Mouse (Mus musculus) spleen, adult 2 months (tissue): ENCODE data around the gene Olfml3. TPM values are rescaled to one million over a fixed set of nuclear protein-coding genes. Genes with fewer than 3 reads are reported as not detected.

Source experiments
- DNase-seq, 2 experiments: peaks; one replicate each; pipeline versions ENCODE4 v3.0.0 to v3.0.0-alpha.2; 2012 to 2021; ENCODE audit warnings: low spot score in 2 of 2, low read depth in 1 of 2
- H3K27ac ChIP-seq: fragments of 200-500 bp; 2 replicates; pipeline ENCODE4 v1.5.1; 2012; ENCODE audit warnings: low read length, inconsistent platforms; ENCODE audit not compliant: insufficient read depth
- H3K27me3 ChIP-seq: fragments of 200-500 bp; 2 replicates; pipeline ENCODE4 v1.6.1; 2012; ENCODE audit warnings: mild to moderate bottlenecking, moderate library complexity, low read length, inconsistent platforms; ENCODE audit not compliant: control insufficient read depth, insufficient read depth
- H3K36me3 ChIP-seq: fragments of 200-500 bp; 2 replicates; pipeline ENCODE4 v1.6.1; 2012; ENCODE audit warnings: mild to moderate bottlenecking, low read length, inconsistent platforms; ENCODE audit not compliant: control insufficient read depth, insufficient read depth
- H3K4me1 ChIP-seq: fragments of 200-500 bp; 2 replicates; pipeline ENCODE4 v1.6.1; 2011; ENCODE audit warnings: inconsistent platforms; ENCODE audit not compliant: control insufficient read depth, insufficient read depth, insufficient read length
- H3K4me3 ChIP-seq: fragments of 200-500 bp; 2 replicates; pipeline ENCODE4 v1.5.1; 2011; ENCODE audit warnings: mild to moderate bottlenecking, inconsistent platforms; ENCODE audit not compliant: insufficient read depth, insufficient read length; ENCODE audit errors: extremely low read depth
- CTCF ChIP-seq: fragments of 200-500 bp; IDR thresholded peaks from 2 replicates; pipeline ENCODE4 v1.5.1; 2011; ENCODE audit warnings: mild to moderate bottlenecking, inconsistent platforms; ENCODE audit not compliant: insufficient read depth, insufficient read length, insufficient replicate concordance; ENCODE audit errors: extremely low read depth
- POLR2A ChIP-seq: fragments of 200-500 bp; IDR thresholded peaks from 2 replicates; pipeline ENCODE4 v1.6.1; 2011; ENCODE audit warnings: low read depth, low read length, inconsistent platforms
- WGBS: fragments of 180-500 bp; shearing (Covaris S2); methylation state at CpG from one replicate; pipeline ENCODE4 v1.1.7; 2018; 5-methylcytosine and 5-hydroxymethylcytosine counted together
- polyA plus RNA-seq: library from polyadenylated mRNA; depleted of rRNA; stranded (reverse); fragments of >200 nt; gene quantifications from 2 replicates; pipeline ENCODE4 v1.2.3, GENCODE M21; 2012; rRNA removed

Gene Olfml3
- polyA plus RNA-seq, 1 experiment: 18.2 TPM

DNA sequence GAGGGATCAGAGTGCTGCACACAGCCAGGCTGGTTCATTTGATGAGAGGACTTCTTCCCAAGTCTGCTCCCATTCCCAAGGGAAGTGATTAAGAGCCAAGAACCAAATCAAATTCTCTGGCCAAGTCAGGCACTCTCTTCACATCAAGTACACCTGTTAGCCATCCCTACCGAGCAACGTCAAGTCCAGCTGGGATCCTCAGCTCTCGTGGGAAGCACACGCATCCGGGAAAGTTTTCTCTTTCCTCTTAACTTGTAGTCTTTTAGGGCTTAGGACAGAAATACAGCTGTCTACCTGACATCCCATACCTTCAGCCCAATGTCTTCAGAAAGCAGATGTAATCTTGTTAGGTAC is 53.9 kb downstream of the Olfml3 start:
- no peaks in the 10 kb centered on the region for H3K4me1 ChIP-seq
- no peak overlapping the region for H3K27ac ChIP-seq
- no peak for DNase-seq
- WGBS: 70% methylated on average over 5 of the region's 5 CpGs
- H3K36me3 ChIP-seq: no peaks in the 10 kb centered on the region
- no peak overlapping the region for H3K4me3 ChIP-seq
- H3K27me3 ChIP-seq: no peaks in the 10 kb centered on the region
- TF ChIP-seq CTCF: no peak
- no peak for TF ChIP-seq POLR2A

DNA sequence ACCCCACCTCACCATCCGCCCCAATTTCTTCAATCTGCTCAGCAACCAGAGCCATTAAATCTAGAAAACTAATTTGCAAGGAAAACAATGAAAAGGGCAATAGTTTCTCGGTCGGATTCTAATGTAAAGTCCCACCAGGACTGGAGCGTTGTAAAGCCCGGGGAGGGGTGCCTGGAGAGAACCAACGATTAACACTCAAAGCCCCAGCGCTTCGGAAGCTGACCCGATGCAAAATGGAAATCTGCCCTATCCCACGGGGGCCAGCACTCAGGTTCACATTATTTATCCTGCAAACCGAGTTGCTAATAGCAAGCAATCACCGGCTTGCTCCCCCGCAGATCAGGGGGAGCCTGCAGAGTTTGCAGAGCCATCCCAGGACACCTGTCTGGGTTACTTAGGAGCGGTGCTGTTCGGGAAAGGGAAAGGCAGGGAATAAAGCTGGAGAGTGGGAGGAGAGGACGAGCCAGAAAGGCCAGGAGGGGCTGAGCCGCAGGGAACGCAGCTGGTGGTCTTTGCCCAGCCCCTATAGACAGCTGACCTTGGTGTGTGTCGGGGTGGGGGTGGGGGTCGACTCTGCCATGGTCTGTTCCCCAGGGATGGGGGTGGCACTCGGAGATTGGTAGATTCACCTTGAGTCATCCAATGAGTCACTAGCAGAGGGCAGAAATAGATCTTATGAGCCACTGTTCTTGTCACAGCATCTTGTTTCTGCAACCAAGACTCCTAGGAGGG is 54.4 kb downstream of the Olfml3 start:
- WGBS: 36% methylated on average over 21 of the region's 21 CpGs
- no peak overlapping the region for H3K27ac ChIP-seq
- no peak overlapping the region for H3K4me3 ChIP-seq
- TF ChIP-seq CTCF (no peak), POLR2A (no peak)
- no peaks in the 10 kb centered on the region for H3K4me1 ChIP-seq
- H3K36me3 ChIP-seq: no peaks in the 10 kb centered on the region
- DNase-seq: no peak
- H3K27me3 ChIP-seq: no peaks in the 10 kb centered on the region

GRCm38 (mm10) chr3:103682473-103682872 is 55.3 kb downstream of the Olfml3 start:
- no peak overlapping the region for H3K27ac ChIP-seq
- H3K36me3 ChIP-seq: no peaks in the 10 kb centered on the region
- DNase-seq: no peak
- no peak overlapping the region for H3K4me3 ChIP-seq
- no peaks in the 10 kb centered on the region for H3K4me1 ChIP-seq
- H3K27me3 ChIP-seq: no peaks in the 10 kb centered on the region
- WGBS: 67% methylated on average over 4 of the region's 4 CpGs
- TF ChIP-seq CTCF (no peak), POLR2A (no peak)

- no peak for TF ChIP-seq CTCF
- TF ChIP-seq POLR2A: no peak
- no peaks in the 10 kb centered on the region for H3K27me3 ChIP-seq
- no peak overlapping the region for H3K4me3 ChIP-seq
- 71% methylated on average over 6 of the region's 6 CpGs for WGBS
- H3K27ac ChIP-seq: no peak overlapping the region
- H3K36me3 ChIP-seq: no peaks in the 10 kb centered on the region
- no peaks in the 10 kb centered on the region for H3K4me1 ChIP-seq
- no peak for DNase-seq
Measured at GRCm38 (mm10) chr3:103678811-103679210, 59.0 kb downstream of the Olfml3 start.

DNA sequence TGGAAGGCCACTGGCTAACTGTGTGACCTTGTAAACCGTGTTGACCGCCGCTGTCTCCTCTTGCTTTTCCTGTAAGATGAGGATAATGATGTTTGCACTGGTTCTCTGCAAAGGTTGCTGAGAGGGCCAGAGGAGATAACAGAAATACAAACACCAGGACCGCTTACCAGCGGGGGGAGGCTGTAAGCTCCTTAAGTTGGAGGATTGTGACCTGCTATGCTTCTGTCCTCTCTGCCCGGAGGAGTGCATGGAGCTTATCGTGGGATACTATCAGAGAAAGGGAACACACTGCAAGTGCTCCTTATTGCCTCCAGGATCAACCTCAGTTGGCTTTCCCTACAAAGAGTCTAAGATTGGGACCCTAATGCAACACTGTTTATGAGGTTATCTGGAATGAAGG is 65.1 kb downstream of the Olfml3 start:
- no peak overlapping the region for H3K4me3 ChIP-seq
- TF ChIP-seq CTCF: no peak
- WGBS: 64% methylated on average over 7 of the region's 7 CpGs
- no peak for DNase-seq
- no peaks in the 10 kb centered on the region for H3K36me3 ChIP-seq
- no peak overlapping the region for H3K27ac ChIP-seq
- H3K4me1 ChIP-seq: no peaks in the 10 kb centered on the region
- no peaks in the 10 kb centered on the region for H3K27me3 ChIP-seq

Other genes with a start within 250 kb of the Olfml3 start
- gene Syt6, start 162.8 kb downstream of the Olfml3 start, polyA plus RNA-seq: 0.25 and 0.41 TPM in 2 replicates
- not detected in 2 replicates for gene Atg4a-ps, start 91.9 kb downstream of the Olfml3 start, polyA plus RNA-seq
- gene Gm10964, start 1.4 kb upstream of the Olfml3 start, polyA plus RNA-seq: not detected in 2 replicates
- 72.4 and 84.4 TPM in 2 replicates for gene Hipk1, start 53.6 kb upstream of the Olfml3 start, polyA plus RNA-seq
- gene Dclre1b, start 71.4 kb upstream of the Olfml3 start, polyA plus RNA-seq: 16.2 and 18.8 TPM in 2 replicates
- 14.5 and 14.7 TPM in 2 replicates for gene Ap4b1, start 71.5 kb upstream of the Olfml3 start, polyA plus RNA-seq
- gene Gm43064, start 71.6 kb upstream of the Olfml3 start, polyA plus RNA-seq: 0.40 and 0.66 TPM in 2 replicates
- gene Bcl2l15, start 94.6 kb upstream of the Olfml3 start, polyA plus RNA-seq: 0.13 and 0.18 TPM in 2 replicates
- 23.8 and 27.3 TPM in 2 replicates for gene Ptpn22, start 121.8 kb upstream of the Olfml3 start, polyA plus RNA-seq
- gene Rsbn1, start 176.1 kb upstream of the Olfml3 start, polyA plus RNA-seq: 3.5 and 5.2 TPM in 2 replicates
- 4.1 and 5.6 TPM in 2 replicates for gene Phtf1, start 230.1 kb upstream of the Olfml3 start, polyA plus RNA-seq